Mouse (Mus musculus): ENCODE measurements around the gene Fbn1. TPM values are rescaled to one million over a fixed set of nuclear protein-coding genes. Genes with fewer than 3 reads are reported as not detected.

The Fbn1 gene
- polyA plus RNA-seq, 1 experiment from 2014 or later, result 9.1 TPM

- Histone ChIP-seq H3K4me2 (no peak overlapping the region), H3K27ac (ENCODE audit: low read depth, low read length) (no peak overlapping the region), H3K4me1 (ENCODE audit: control insufficient read depth, insufficient read depth, low read length) (no peaks in the 10 kb centered on the region), H3K4me3 (ENCODE audit: low read depth, low read length) (no peak overlapping the region), H3K36me3 (ENCODE audit: control insufficient read depth, insufficient read depth, low read length) (no peaks in the 10 kb centered on the region), H3K9ac (ENCODE audit: low read length) (no peak overlapping the region), H3K9me3 (ENCODE audit: control insufficient read depth, low read length) (no peaks in the 10 kb centered on the region), H3K27me3 (ENCODE audit: control insufficient read depth, insufficient read depth, low read length) (no peaks in the 10 kb centered on the region)
- ATAC-seq (ENCODE audit: low FRiP score) (no peak), DNase-seq (ENCODE audit: low spot score, missing footprints) (no peak)
- 82% methylated on average over 15 of the region's 15 CpGs for WGBS
These were observed 15.5 kb downstream of the Fbn1 start for GRCm38 (mm10) chr2:125492050-125492900.

DNA sequence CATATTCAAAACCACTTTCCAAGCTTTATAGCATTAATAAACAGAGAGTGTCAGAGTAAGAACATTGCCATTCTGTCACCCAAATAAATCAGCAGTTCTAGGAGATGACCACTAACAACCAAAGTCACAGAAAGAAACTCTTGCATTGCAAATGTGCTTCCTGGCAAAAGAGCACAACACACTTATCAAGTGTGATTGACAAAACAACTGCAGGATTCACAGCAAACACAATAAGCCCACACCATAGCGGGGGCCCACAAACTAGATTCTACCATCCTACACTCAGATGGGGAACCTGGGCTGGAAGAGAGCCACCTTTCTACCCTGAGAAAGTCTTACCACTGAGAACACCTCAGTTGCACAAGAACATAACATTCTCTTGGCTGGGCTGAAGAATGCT, 17.8 kb downstream of the Fbn1 start:
- H3K27me3 ChIP-seq (ENCODE audit: control insufficient read depth, insufficient read depth, low read length), result no peaks in the 10 kb centered on the region
- no peaks in the 10 kb centered on the region for H3K9me3 ChIP-seq (ENCODE audit: control insufficient read depth, low read length)
- H3K36me3 ChIP-seq (ENCODE audit: control insufficient read depth, insufficient read depth, low read length), result no peaks in the 10 kb centered on the region
- no peak overlapping the region for H3K4me3 ChIP-seq (ENCODE audit: low read depth, low read length)
- H3K9ac ChIP-seq (ENCODE audit: low read length), result no peak overlapping the region
- H3K4me2 ChIP-seq, result no peak overlapping the region
- DNase-seq (ENCODE audit: low spot score, missing footprints), result no peak
- H3K27ac ChIP-seq (ENCODE audit: low read depth, low read length), result no peak overlapping the region
- no peak for ATAC-seq (ENCODE audit: low FRiP score)
- WGBS, result 92% methylated on average over 1 of the region's 1 CpGs
- H3K4me1 ChIP-seq (ENCODE audit: control insufficient read depth, insufficient read depth, low read length), result no peaks in the 10 kb centered on the region

DNA sequence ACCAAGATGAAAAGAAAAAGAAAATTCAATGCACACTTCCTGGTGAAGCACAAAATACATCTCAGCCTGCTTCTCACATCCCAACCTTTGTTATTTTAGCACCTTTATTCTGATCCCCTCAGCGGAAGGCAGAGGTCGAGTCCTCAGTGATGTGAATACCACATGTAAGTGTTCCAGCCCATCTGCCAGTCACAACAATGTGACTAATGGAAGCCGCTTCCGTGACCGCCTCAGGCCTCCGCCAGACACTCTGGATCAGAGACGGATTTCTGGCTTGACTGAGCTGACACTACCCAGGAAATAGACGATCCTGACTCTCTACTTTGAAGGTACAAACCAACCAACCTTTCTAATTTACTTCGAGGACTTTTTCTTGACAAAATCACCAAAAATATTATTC, 22.9 kb downstream of the Fbn1 start:
- ATAC-seq (ENCODE audit: low FRiP score) (no peak), DNase-seq (ENCODE audit: low spot score, missing footprints) (no peak)
- Histone ChIP-seq H3K27me3 (ENCODE audit: control insufficient read depth, insufficient read depth, low read length) (no peaks in the 10 kb centered on the region), H3K4me2 (no peak overlapping the region), H3K9ac (ENCODE audit: low read length) (no peak overlapping the region), H3K27ac (ENCODE audit: low read depth, low read length) (no peak overlapping the region), H3K36me3 (ENCODE audit: control insufficient read depth, insufficient read depth, low read length) (no peaks in the 10 kb centered on the region), H3K4me1 (ENCODE audit: control insufficient read depth, insufficient read depth, low read length) (no peaks in the 10 kb centered on the region), H3K9me3 (ENCODE audit: control insufficient read depth, low read length) (no peaks in the 10 kb centered on the region), H3K4me3 (ENCODE audit: low read depth, low read length) (no peak overlapping the region)
- 86% methylated on average over 9 of the region's 9 CpGs for WGBS

- no peaks in the 10 kb centered on the region for H3K4me1 ChIP-seq (ENCODE audit: control insufficient read depth, insufficient read depth, low read length)
- H3K27me3 ChIP-seq (ENCODE audit: control insufficient read depth, insufficient read depth, low read length), result no peaks in the 10 kb centered on the region
- no peak overlapping the region for H3K9ac ChIP-seq (ENCODE audit: low read length)
- no peak overlapping the region for H3K27ac ChIP-seq (ENCODE audit: low read depth, low read length)
- no peaks in the 10 kb centered on the region for H3K9me3 ChIP-seq (ENCODE audit: control insufficient read depth, low read length)
- no peak overlapping the region for H3K4me2 ChIP-seq
- H3K4me3 ChIP-seq (ENCODE audit: low read depth, low read length), result no peak overlapping the region
- DNase-seq (ENCODE audit: low spot score, missing footprints) (no peak), ATAC-seq (ENCODE audit: low FRiP score) (no peak)
- no peaks in the 10 kb centered on the region for H3K36me3 ChIP-seq (ENCODE audit: control insufficient read depth, insufficient read depth, low read length)
These were observed 23.6 kb downstream of the Fbn1 start for GRCm38 (mm10) chr2:125484164-125484563.

GRCm38 (mm10) chr2:125481531-125482317, 26.1 kb downstream of the Fbn1 start:
- Histone ChIP-seq H3K4me1 (ENCODE audit: control insufficient read depth, insufficient read depth, low read length) (no peaks in the 10 kb centered on the region), H3K4me2 (no peak overlapping the region), H3K27me3 (ENCODE audit: control insufficient read depth, insufficient read depth, low read length) (no peaks in the 10 kb centered on the region), H3K36me3 (ENCODE audit: control insufficient read depth, insufficient read depth, low read length) (no peaks in the 10 kb centered on the region), H3K9ac (ENCODE audit: low read length) (no peak overlapping the region), H3K4me3 (ENCODE audit: low read depth, low read length) (no peak overlapping the region), H3K27ac (ENCODE audit: low read depth, low read length) (no peak overlapping the region), H3K9me3 (ENCODE audit: control insufficient read depth, low read length) (no peaks in the 10 kb centered on the region)
- no peak for ATAC-seq (ENCODE audit: low FRiP score)
- 89% methylated on average over 9 of the region's 9 CpGs for WGBS
- no peak for DNase-seq (ENCODE audit: low spot score, missing footprints)

DNA sequence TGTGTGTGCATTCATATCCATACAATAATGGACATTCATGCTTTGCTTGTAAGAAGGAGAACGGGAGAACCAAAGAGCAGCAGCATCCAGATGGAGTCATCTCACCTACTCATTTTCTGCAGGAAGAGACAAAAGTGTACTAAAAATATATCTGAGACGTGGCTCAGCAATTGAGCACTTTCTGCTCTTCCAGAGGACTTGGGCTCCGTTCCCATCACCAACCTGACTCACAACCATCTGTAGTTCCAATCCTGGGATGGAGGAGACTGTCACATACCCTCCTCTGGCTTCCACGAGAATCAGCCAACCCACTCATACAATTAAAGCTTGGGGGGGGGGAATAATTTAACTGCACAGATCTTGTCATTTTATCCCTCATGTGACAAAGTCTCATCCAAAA, 26.7 kb downstream of the Fbn1 start:
- ATAC-seq (ENCODE audit: low FRiP score) (no peak), DNase-seq (ENCODE audit: low spot score, missing footprints) (no peak)
- Histone ChIP-seq H3K9ac (ENCODE audit: low read length) (no peak overlapping the region), H3K36me3 (ENCODE audit: control insufficient read depth, insufficient read depth, low read length) (no peaks in the 10 kb centered on the region), H3K27me3 (ENCODE audit: control insufficient read depth, insufficient read depth, low read length) (no peaks in the 10 kb centered on the region), H3K4me1 (ENCODE audit: control insufficient read depth, insufficient read depth, low read length) (no peaks in the 10 kb centered on the region), H3K4me2 (no peak overlapping the region), H3K4me3 (ENCODE audit: low read depth, low read length) (no peak overlapping the region), H3K9me3 (ENCODE audit: control insufficient read depth, low read length) (no peaks in the 10 kb centered on the region), H3K27ac (ENCODE audit: low read depth, low read length) (no peak overlapping the region)
- WGBS, result 85% methylated on average over 4 of the region's 4 CpGs

DNA sequence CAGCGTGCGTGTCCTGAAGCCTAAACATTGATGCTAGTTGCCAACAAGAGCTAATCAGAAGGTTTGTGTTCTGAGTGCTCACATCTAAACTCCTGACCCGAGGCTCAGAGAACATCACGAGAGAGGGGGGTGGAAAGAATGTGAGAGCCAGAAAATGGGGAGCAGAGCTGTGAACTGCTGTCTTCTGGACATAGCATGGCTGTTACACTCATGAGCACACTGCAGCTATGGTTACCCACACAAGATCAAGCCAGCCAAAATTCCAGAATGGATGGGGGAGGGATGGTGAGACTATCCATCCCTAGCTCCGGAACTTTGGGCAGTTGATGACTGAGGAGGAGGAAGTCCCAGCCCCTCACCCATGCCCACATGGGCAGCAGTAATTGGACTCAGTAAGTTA, 27.7 kb downstream of the Fbn1 start:
- H3K9ac ChIP-seq (ENCODE audit: low read length), result no peak overlapping the region
- no peak overlapping the region for H3K27ac ChIP-seq (ENCODE audit: low read depth, low read length)
- WGBS, result 84% methylated on average over 5 of the region's 5 CpGs
- no peaks in the 10 kb centered on the region for H3K4me1 ChIP-seq (ENCODE audit: control insufficient read depth, insufficient read depth, low read length)
- DNase-seq (ENCODE audit: low spot score, missing footprints) (no peak), ATAC-seq (ENCODE audit: low FRiP score) (no peak)
- no peaks in the 10 kb centered on the region for H3K27me3 ChIP-seq (ENCODE audit: control insufficient read depth, insufficient read depth, low read length)
- no peak overlapping the region for H3K4me3 ChIP-seq (ENCODE audit: low read depth, low read length)
- H3K36me3 ChIP-seq (ENCODE audit: control insufficient read depth, insufficient read depth, low read length), result no peaks in the 10 kb centered on the region
- H3K9me3 ChIP-seq (ENCODE audit: control insufficient read depth, low read length), result no peaks in the 10 kb centered on the region
- no peak overlapping the region for H3K4me2 ChIP-seq

DNA sequence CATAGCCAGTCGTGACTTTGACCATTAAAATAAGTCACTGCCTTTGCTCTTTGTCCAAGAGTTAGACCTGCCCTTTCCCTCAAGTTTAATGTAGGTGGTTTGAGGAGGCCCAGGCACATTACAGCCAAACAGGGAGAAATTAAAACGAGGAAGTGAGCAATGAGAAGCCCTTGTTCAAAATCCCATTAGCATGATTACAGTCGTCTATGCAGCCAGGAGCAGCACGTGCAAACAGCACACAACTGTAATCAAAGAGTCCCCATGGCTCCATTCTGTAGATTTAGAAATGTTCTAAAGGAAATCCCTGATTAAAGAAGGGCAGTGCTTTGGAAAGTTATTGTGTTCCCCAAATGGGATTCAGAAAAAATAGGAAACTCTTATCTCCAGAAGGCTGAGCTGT, 29.1 kb downstream of the Fbn1 start:
- no peak for DNase-seq (ENCODE audit: low spot score, missing footprints)
- Histone ChIP-seq H3K9ac (ENCODE audit: low read length) (no peak overlapping the region), H3K36me3 (ENCODE audit: control insufficient read depth, insufficient read depth, low read length) (no peaks in the 10 kb centered on the region), H3K4me2 (no peak overlapping the region), H3K27ac (ENCODE audit: low read depth, low read length) (no peak overlapping the region), H3K27me3 (ENCODE audit: control insufficient read depth, insufficient read depth, low read length) (no peaks in the 10 kb centered on the region), H3K4me3 (ENCODE audit: low read depth, low read length) (no peak overlapping the region), H3K4me1 (ENCODE audit: control insufficient read depth, insufficient read depth, low read length) (no peaks in the 10 kb centered on the region), H3K9me3 (ENCODE audit: control insufficient read depth, low read length) (no peaks in the 10 kb centered on the region)
- WGBS, result 74% methylated on average over 4 of the region's 4 CpGs
- ATAC-seq (ENCODE audit: low FRiP score), result no peak

DNA sequence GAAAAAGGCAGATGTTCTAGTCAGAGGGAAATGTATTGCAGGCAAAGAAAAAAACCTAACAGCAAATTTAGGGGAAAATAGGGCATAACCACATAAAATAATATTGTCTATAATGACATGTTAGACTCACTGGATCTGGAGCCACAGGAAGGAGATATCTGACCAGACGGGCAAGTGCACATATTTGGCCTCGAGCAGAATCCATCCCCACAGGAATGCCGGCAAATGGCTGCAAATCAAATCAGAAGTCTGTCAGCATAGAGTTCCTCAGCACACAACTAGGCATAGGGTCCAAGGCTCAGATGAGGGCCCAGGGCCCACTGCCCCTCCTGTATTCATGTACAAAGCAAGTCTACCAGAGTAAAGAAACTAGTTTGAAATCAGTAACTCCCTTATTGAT, 30.4 kb downstream of the Fbn1 start:
- ATAC-seq (ENCODE audit: low FRiP score) (no peak), DNase-seq (ENCODE audit: low spot score, missing footprints) (no peak)
- Histone ChIP-seq H3K4me2 (no peak overlapping the region), H3K27ac (ENCODE audit: low read depth, low read length) (no peak overlapping the region), H3K9me3 (ENCODE audit: control insufficient read depth, low read length) (no peaks in the 10 kb centered on the region), H3K4me1 (ENCODE audit: control insufficient read depth, insufficient read depth, low read length) (no peaks in the 10 kb centered on the region), H3K4me3 (ENCODE audit: low read depth, low read length) (no peak overlapping the region), H3K36me3 (ENCODE audit: control insufficient read depth, insufficient read depth, low read length) (no peaks in the 10 kb centered on the region), H3K27me3 (ENCODE audit: control insufficient read depth, insufficient read depth, low read length) (no peaks in the 10 kb centered on the region), H3K9ac (ENCODE audit: low read length) (no peak overlapping the region)
- 88% methylated on average over 3 of the region's 3 CpGs for WGBS

All from midbrain, embryonic 11.5 days (tissue).